Mouse (Mus musculus): ENCODE results near the gene Rpl19.
A peak's percentile ranks its signal among the peaks of the same experiment; 100 is the strongest.

The Rpl19 gene

DNA sequence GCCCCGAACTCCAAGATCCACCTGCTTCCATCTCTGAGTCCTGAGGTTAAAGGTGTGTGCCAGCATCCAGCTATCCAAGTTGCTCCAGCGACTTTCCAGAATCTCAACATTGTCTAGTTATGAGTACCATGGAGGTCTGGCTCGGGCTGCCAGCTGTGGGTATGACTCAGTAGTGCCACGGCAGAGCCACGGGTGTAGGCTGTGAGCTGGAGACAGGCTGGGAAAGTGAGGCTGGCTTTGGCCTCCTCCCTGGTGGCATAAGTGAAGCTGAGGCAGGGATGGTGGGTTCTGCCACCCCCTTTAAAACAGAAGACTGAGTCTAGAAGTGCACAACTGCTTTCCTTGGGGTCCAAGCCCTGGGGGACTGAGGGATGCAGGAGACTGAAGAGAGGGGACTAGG, 7.6 kb downstream of the Rpl19 start:
- Histone ChIP-seq H3K9me3 (ENCODE audit: low read length) (no peaks in the 10 kb centered on the region), H3K36me3 (ENCODE audit: insufficient read depth, low read length) (peaks cover 37% of the 10 kb centered on the region), H3K27me3 (ENCODE audit: insufficient read depth, low read length) (peaks cover 27% of the 10 kb centered on the region), H3K4me3 (replicated peaks; ENCODE audit: low read length) (no peak overlapping the region), H3K4me1 (replicated peaks; ENCODE audit: low read depth, low read length) (peaks cover 71% of the 10 kb centered on the region)
- no peak for TF ChIP-seq POU5F1 (IDR thresholded peaks at IDR 0.05; ENCODE audit: borderline replicate concordance, low read length)
- TF ChIP-seq NANOG (IDR thresholded peaks at IDR 0.05; ENCODE audit: borderline replicate concordance, low read length): no peak
- no peak for TF ChIP-seq CTCF (conservative IDR thresholded peaks at IDR 0.05; ENCODE audit: low read length)

GRCm38 (mm10) chr11:98034840-98035239, 8.3 kb downstream of the Rpl19 start:
- peaks cover 27% of the 10 kb centered on the region for H3K27me3 ChIP-seq (ENCODE audit: insufficient read depth, low read length)
- no peaks in the 10 kb centered on the region for H3K9me3 ChIP-seq (ENCODE audit: low read length)
- TF ChIP-seq POU5F1 (IDR thresholded peaks at IDR 0.05; ENCODE audit: borderline replicate concordance, low read length) (no peak), CTCF (conservative IDR thresholded peaks at IDR 0.05; ENCODE audit: low read length) (no peak), NANOG (IDR thresholded peaks at IDR 0.05; ENCODE audit: borderline replicate concordance, low read length) (no peak)
- peaks cover 36% of the 10 kb centered on the region for H3K36me3 ChIP-seq (ENCODE audit: insufficient read depth, low read length)
- peaks cover 71% of the 10 kb centered on the region for H3K4me1 ChIP-seq (replicated peaks; ENCODE audit: low read depth, low read length)
- no peak overlapping the region for H3K4me3 ChIP-seq (replicated peaks; ENCODE audit: low read length)

DNA sequence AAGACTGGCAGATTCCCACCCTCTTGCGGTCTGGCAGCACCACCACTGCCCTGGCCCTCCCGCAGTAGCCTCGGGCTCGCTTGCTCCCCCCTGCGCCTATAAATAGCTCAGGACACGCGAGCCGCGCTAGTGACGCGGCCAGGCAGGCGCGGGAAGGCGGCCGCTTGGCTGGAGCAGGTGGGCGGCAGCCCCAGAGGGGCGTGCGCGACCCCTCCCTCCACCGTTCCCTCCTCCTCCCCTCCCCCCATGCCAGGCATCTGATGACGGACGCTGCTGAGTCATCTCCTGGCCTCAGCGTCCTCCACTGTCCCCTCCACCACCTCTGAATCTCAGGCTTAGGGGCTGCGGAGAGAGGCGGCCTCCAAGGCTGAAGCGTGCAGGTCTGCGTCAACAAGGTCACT, 9.5 kb downstream of the Rpl19 start:
- TF ChIP-seq POU5F1 (IDR thresholded peaks at IDR 0.05; ENCODE audit: borderline replicate concordance, low read length) (no peak), CTCF (conservative IDR thresholded peaks at IDR 0.05; ENCODE audit: low read length) (no peak), NANOG (IDR thresholded peaks at IDR 0.05; ENCODE audit: borderline replicate concordance, low read length) (no peak)
- H3K4me3 ChIP-seq (replicated peaks; ENCODE audit: low read length): peak overlapping the region; percentile 75
- H3K36me3 ChIP-seq (ENCODE audit: insufficient read depth, low read length): peaks cover 34% of the 10 kb centered on the region

DNA sequence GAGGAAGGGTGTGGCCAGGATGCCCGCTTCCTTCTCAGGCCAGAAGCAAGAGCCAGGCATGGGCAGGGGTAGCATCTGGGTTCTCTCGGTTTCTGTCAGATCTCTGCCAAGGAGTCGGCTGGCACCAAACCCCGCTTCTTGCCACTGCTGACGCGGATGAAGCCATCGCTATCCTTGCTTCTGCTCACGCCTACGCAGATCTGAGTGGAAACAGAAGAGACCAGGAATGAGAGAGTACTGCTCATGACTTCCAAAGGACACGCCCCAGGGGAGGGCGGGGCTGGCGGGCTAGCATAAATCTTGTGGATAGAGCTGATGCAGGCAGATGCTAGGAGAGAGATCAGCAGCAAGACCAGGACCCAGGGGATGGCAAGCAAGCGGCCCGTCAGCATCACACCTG, 11.4 kb downstream of the Rpl19 start:
- no peaks in the 10 kb centered on the region for H3K9me3 ChIP-seq (ENCODE audit: low read length)
- H3K36me3 ChIP-seq (ENCODE audit: insufficient read depth, low read length): peaks cover 33% of the 10 kb centered on the region
- peaks cover 27% of the 10 kb centered on the region for H3K27me3 ChIP-seq (ENCODE audit: insufficient read depth, low read length)
- peaks cover 74% of the 10 kb centered on the region for H3K4me1 ChIP-seq (replicated peaks; ENCODE audit: low read depth, low read length)
- H3K4me3 ChIP-seq (replicated peaks; ENCODE audit: low read length): peak overlapping the region; percentile 43
- TF ChIP-seq POU5F1 (IDR thresholded peaks at IDR 0.05; ENCODE audit: borderline replicate concordance, low read length) (no peak), CTCF (conservative IDR thresholded peaks at IDR 0.05; ENCODE audit: low read length) (no peak), NANOG (IDR thresholded peaks at IDR 0.05; ENCODE audit: borderline replicate concordance, low read length) (no peak)

More for the DNA sequence above, 9.5 kb downstream of the Rpl19 start:
- Histone ChIP-seq H3K27me3 (ENCODE audit: insufficient read depth, low read length) (peaks cover 27% of the 10 kb centered on the region), H3K9me3 (ENCODE audit: low read length) (no peaks in the 10 kb centered on the region), H3K4me1 (replicated peaks; ENCODE audit: low read depth, low read length) (peaks cover 71% of the 10 kb centered on the region)

DNA sequence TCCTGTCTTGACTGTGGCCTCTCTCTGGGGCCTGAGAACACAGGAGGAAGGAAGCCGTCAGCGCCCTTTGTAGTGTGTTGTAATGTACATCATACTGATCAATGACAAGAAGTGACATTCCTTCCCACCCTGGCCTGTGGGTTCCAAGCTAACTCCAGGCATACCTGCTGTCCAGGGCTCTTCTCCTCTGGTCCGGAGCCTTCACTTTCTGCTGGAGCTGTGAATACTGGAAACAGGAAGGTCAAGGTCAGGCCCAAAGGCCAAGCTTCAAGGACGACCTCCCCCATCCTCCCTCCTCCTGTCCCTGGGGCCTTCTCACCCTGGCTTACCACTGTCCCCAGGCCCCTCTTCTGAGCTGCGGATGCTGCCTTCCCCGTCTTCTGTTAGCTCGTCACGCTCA, 14.5 kb downstream of the Rpl19 start:
- Histone ChIP-seq H3K9me3 (ENCODE audit: low read length) (no peaks in the 10 kb centered on the region), H3K4me3 (replicated peaks; ENCODE audit: low read length) (peak overlapping the region; percentile 35; the same call in 1 of the 2 replicates), H3K27me3 (ENCODE audit: insufficient read depth, low read length) (peaks cover 12% of the 10 kb centered on the region), H3K36me3 (ENCODE audit: insufficient read depth, low read length) (peaks cover 33% of the 10 kb centered on the region), H3K4me1 (replicated peaks; ENCODE audit: low read depth, low read length) (peaks cover 83% of the 10 kb centered on the region)
- TF ChIP-seq NANOG (IDR thresholded peaks at IDR 0.05; ENCODE audit: borderline replicate concordance, low read length) (no peak), CTCF (conservative IDR thresholded peaks at IDR 0.05; ENCODE audit: low read length) (no peak), POU5F1 (IDR thresholded peaks at IDR 0.05; ENCODE audit: borderline replicate concordance, low read length) (no peak)

DNA sequence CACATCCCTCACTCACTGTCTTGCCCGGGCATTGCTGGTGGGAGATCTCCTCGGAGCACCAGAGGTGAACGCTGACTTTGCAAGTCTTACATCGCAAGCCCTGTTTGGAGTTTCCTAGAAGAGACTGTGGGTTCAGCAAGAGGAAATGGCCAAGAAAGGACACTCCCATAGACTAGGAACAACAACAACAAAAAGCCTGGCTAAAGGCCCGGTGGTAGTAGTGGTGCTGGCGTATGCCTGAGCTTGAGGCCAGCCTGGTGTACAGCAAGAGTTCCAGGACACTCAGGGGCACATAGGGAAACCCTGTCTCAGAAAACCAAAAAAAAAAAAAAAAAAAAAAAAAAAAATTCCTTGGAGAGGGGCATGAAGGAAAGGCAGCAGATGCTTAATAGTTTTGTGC, 16.2 kb downstream of the Rpl19 start:
- Histone ChIP-seq H3K36me3 (ENCODE audit: insufficient read depth, low read length) (peaks cover 20% of the 10 kb centered on the region), H3K27me3 (ENCODE audit: insufficient read depth, low read length) (no peaks in the 10 kb centered on the region), H3K4me3 (replicated peaks; ENCODE audit: low read length) (0 out of 2 replicates have a peak overlapping the region, but pooled peaks have one; percentile 0), H3K9me3 (ENCODE audit: low read length) (no peaks in the 10 kb centered on the region), H3K4me1 (replicated peaks; ENCODE audit: low read depth, low read length) (peaks cover 79% of the 10 kb centered on the region)
- TF ChIP-seq CTCF (conservative IDR thresholded peaks at IDR 0.05; ENCODE audit: low read length): no peak
- TF ChIP-seq POU5F1 (IDR thresholded peaks at IDR 0.05; ENCODE audit: borderline replicate concordance, low read length): no peak
- TF ChIP-seq NANOG (IDR thresholded peaks at IDR 0.05; ENCODE audit: borderline replicate concordance, low read length): no peak

- Histone ChIP-seq H3K27me3 (ENCODE audit: insufficient read depth, low read length) (no peaks in the 10 kb centered on the region), H3K4me1 (replicated peaks; ENCODE audit: low read depth, low read length) (peaks cover 84% of the 10 kb centered on the region), H3K4me3 (replicated peaks; ENCODE audit: low read length) (peak overlapping the region; percentile 64), H3K36me3 (ENCODE audit: insufficient read depth, low read length) (peaks cover 20% of the 10 kb centered on the region), H3K9me3 (ENCODE audit: low read length) (no peaks in the 10 kb centered on the region)
- TF ChIP-seq CTCF (conservative IDR thresholded peaks at IDR 0.05; ENCODE audit: low read length) (no peak), NANOG (IDR thresholded peaks at IDR 0.05; ENCODE audit: borderline replicate concordance, low read length) (no peak), POU5F1 (IDR thresholded peaks at IDR 0.05; ENCODE audit: borderline replicate concordance, low read length) (no peak)
Observed at GRCm38 (mm10) chr11:98044074-98044473, 17.6 kb downstream of the Rpl19 start.

DNA sequence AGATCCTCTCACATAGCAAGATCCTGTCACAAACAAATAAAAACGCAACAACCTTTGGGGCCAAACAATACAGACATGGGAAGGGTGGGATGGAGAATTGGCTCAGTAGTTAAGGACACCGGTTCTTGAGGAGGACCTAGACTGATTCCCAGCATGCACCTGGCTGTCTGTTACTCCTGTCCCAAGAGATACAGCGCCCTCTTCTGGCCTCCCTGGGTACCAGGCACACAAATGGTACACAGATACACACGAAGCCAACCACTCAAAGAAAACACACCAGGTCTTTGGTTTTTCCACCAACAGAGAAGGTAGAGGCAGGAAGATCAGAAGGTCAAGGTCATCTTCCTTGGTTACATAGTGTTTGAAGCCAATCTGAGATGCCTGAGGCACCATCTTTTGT, 19.1 kb downstream of the Rpl19 start:
- H3K27me3 ChIP-seq (ENCODE audit: insufficient read depth, low read length): 0 out of 2 replicates have a peak, but pooled peaks cover 4% of the 10 kb centered on the region
- no peaks in the 10 kb centered on the region for H3K9me3 ChIP-seq (ENCODE audit: low read length)
- peaks cover 19% of the 10 kb centered on the region for H3K36me3 ChIP-seq (ENCODE audit: insufficient read depth, low read length)
- H3K4me1 ChIP-seq (replicated peaks; ENCODE audit: low read depth, low read length): peaks cover 81% of the 10 kb centered on the region
- no peak overlapping the region for H3K4me3 ChIP-seq (replicated peaks; ENCODE audit: low read length)
- TF ChIP-seq CTCF (conservative IDR thresholded peaks at IDR 0.05; ENCODE audit: low read length): peak; percentile 92
- no peak for TF ChIP-seq NANOG (IDR thresholded peaks at IDR 0.05; ENCODE audit: borderline replicate concordance, low read length)

GRCm38 (mm10) chr11:98046466-98046865, 20.0 kb downstream of the Rpl19 start:
- Histone ChIP-seq H3K4me3 (replicated peaks; ENCODE audit: low read length) (no peak overlapping the region), H3K4me1 (replicated peaks; ENCODE audit: low read depth, low read length) (peaks cover 80% of the 10 kb centered on the region), H3K9me3 (ENCODE audit: low read length) (no peaks in the 10 kb centered on the region), H3K36me3 (ENCODE audit: insufficient read depth, low read length) (peaks cover 13% of the 10 kb centered on the region; the same call in 1 of the 2 replicates), H3K27me3 (ENCODE audit: insufficient read depth, low read length) (peaks cover 10% of the 10 kb centered on the region)
- TF ChIP-seq NANOG (IDR thresholded peaks at IDR 0.05; ENCODE audit: borderline replicate concordance, low read length) (no peak), POU5F1 (IDR thresholded peaks at IDR 0.05; ENCODE audit: borderline replicate concordance, low read length) (no peak), CTCF (conservative IDR thresholded peaks at IDR 0.05; ENCODE audit: low read length) (no peak)

Data from E14TG2a.4 (cell line).